Mouse (Mus musculus): ENCODE measurements around the gene Hist1h2bm. TPM values are rescaled to one million over a fixed set of nuclear protein-coding genes. Genes with fewer than 3 reads are reported as not detected.
"Not testable (repeated sequence)": the region's sequence is repeated elsewhere in the genome, so short reads cannot be mapped to it uniquely, and the experiment has no call there.

Gene Hist1h2bm
- polyA plus RNA-seq, 1 experiment, result 17.0 TPM

- not testable (repeated sequence) for DNase-seq (ENCODE audit: low read depth)
- peak; percentile 28; the same call in 1 of the 2 replicates for TF ChIP-seq POLR2A (IDR thresholded peaks at IDR 0.05; ENCODE audit: borderline replicate concordance, extremely low read depth, insufficient read depth, insufficient read length, poor library complexity, severe bottlenecking)
These were observed 5.1 kb upstream of the Hist1h2bm start for GRCm38 (mm10) chr13:21716540-21717391.

- DNase-seq (ENCODE audit: low read depth), result peak; percentile 98
- TF ChIP-seq POLR2A (IDR thresholded peaks at IDR 0.05; ENCODE audit: borderline replicate concordance, extremely low read depth, insufficient read depth, insufficient read length, poor library complexity, severe bottlenecking), result peak; percentile 57; the same call in 1 of the 2 replicates
These were observed 4.2 kb upstream of the Hist1h2bm start, which contains the start of gene Hist1h3h for GRCm38 (mm10) chr13:21717397-21718357. Hist1h3h (plus strand) TSS chr13:21717659.

- peak; percentile 30 for DNase-seq (ENCODE audit: low read depth)
- TF ChIP-seq POLR2A (IDR thresholded peaks at IDR 0.05; ENCODE audit: borderline replicate concordance, extremely low read depth, insufficient read depth, insufficient read length, poor library complexity, severe bottlenecking) (no peak), CTCF (IDR thresholded peaks at IDR 0.05; ENCODE audit: borderline replicate concordance, extremely low read depth, insufficient read depth, insufficient read length) (no peak)
These were observed 3.3 kb upstream of the Hist1h2bm start for GRCm38 (mm10) chr13:21718381-21719080.

GRCm38 (mm10) chr13:21721107-21721756 lies 612 bp upstream of the Hist1h2bm start:
- DNase-seq (ENCODE audit: low read depth), result peak; percentile 53

GRCm38 (mm10) chr13:21722373-21722925 lies 605 bp downstream of the Hist1h2bm start:
- no peak for TF ChIP-seq CTCF (IDR thresholded peaks at IDR 0.05; ENCODE audit: borderline replicate concordance, extremely low read depth, insufficient read depth, insufficient read length)
- TF ChIP-seq POLR2A (IDR thresholded peaks at IDR 0.05; ENCODE audit: borderline replicate concordance, extremely low read depth, insufficient read depth, insufficient read length, poor library complexity, severe bottlenecking), result 0 out of 2 replicates have a peak, but pooled peaks have one; percentile 5
- peak; percentile 70 for DNase-seq (ENCODE audit: low read depth)

- DNase-seq (ENCODE audit: low read depth), result peak; percentile 26
- TF ChIP-seq CTCF (IDR thresholded peaks at IDR 0.05; ENCODE audit: borderline replicate concordance, extremely low read depth, insufficient read depth, insufficient read length) (no peak), POLR2A (IDR thresholded peaks at IDR 0.05; ENCODE audit: borderline replicate concordance, extremely low read depth, insufficient read depth, insufficient read length, poor library complexity, severe bottlenecking) (no peak)
These were observed 1.4 kb downstream of the Hist1h2bm start for GRCm38 (mm10) chr13:21722993-21723836.

- peak; percentile 83 for DNase-seq (ENCODE audit: low read depth)
- no peak for TF ChIP-seq POLR2A (IDR thresholded peaks at IDR 0.05; ENCODE audit: borderline replicate concordance, extremely low read depth, insufficient read depth, insufficient read length, poor library complexity, severe bottlenecking)
- no peak for TF ChIP-seq CTCF (IDR thresholded peaks at IDR 0.05; ENCODE audit: borderline replicate concordance, extremely low read depth, insufficient read depth, insufficient read length)
These were observed 6.2 kb downstream of the Hist1h2bm start for GRCm38 (mm10) chr13:21727948-21728572.

- TF ChIP-seq POLR2A (IDR thresholded peaks at IDR 0.05; ENCODE audit: borderline replicate concordance, extremely low read depth, insufficient read depth, insufficient read length, poor library complexity, severe bottlenecking), result no peak
- TF ChIP-seq CTCF (IDR thresholded peaks at IDR 0.05; ENCODE audit: borderline replicate concordance, extremely low read depth, insufficient read depth, insufficient read length), result no peak
- no peak for DNase-seq (ENCODE audit: low read depth)
These were observed 7.7 kb downstream of the Hist1h2bm start for GRCm38 (mm10) chr13:21729544-21729943.

GRCm38 (mm10) chr13:21733466-21733865 lies 11.6 kb downstream of the Hist1h2bm start:
- DNase-seq (ENCODE audit: low read depth), result no peak

More at GRCm38 (mm10) chr13:21733466-21733865, 11.6 kb downstream of the Hist1h2bm start:
- TF ChIP-seq CTCF (IDR thresholded peaks at IDR 0.05; ENCODE audit: borderline replicate concordance, extremely low read depth, insufficient read depth, insufficient read length) (no peak), POLR2A (IDR thresholded peaks at IDR 0.05; ENCODE audit: borderline replicate concordance, extremely low read depth, insufficient read depth, insufficient read length, poor library complexity, severe bottlenecking) (no peak)

Data from brain, embryonic 14.5 days (tissue).